Mouse (Mus musculus) c-Kit-positive CD71-positive TER-119-negative erythroid progenitor cells, embryonic 14.5 days (primary cell): ENCODE data around the gene Otulin.

Source experiments
- DNase-seq: peaks from one replicate; pipeline ENCODE4 v3.0.0-alpha.2; 2013; ENCODE audit warnings: low read depth

Otulin gene

DNA sequence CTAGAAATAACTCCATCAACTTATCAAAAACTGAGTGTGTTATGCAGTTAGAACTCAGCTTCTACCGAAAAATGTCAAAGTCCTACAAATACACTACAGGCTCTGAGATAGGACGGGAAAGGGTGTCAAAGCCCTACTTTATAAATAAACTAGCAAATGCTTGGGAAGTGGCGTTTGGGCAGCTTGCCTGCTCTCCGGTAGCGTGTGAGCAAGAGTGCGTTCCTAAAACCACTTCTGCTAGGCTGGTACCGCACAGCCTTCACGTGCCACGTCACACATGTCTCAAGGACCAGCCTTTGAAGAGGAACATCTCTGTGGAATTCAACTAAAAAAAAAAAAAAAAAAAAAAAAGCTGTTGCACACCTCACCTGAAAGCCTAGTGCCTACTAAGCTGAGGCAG lies 127.3 kb downstream of the Otulin start:
- DNase-seq = no peak

DNA sequence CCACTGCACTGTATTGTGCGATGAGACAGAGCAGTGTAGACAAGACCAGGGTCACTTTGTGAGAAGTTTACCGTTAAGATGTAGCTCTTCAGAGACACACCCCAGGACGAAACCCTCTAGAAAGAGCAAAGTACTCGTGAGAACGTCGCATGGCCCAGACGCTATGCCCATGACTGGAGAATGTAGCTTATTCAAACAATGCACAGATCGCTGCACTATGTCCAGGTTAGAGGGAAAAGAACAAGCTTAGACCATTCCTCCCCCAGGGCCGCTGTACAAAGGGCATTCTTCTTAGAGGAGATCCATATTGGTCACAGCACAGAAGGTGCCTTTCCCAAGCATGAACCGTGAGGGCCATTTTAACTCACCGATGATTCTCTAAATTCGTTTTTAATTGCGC lies 128.2 kb downstream of the Otulin start:
- no peak for DNase-seq

DNA sequence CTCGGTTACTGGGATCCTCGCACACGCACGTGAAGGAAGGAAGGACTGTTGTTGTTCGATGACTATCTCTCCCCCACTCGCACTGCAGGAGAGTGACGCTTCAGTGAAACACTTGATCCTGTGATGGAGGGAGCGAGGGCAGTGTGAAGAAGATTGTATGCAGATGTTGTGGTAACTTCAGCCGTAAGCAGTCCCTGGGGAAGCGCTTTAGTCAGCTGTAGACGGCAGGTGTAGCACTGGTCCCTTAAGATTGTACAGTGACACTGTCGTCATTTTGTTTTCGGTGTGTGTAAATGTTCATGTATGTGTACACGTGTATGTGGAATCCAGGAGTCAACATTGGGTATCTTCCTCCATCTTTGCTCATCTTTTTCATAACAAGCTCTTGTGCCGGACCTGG lies 130.1 kb downstream of the Otulin start:
- no peak for DNase-seq

DNA sequence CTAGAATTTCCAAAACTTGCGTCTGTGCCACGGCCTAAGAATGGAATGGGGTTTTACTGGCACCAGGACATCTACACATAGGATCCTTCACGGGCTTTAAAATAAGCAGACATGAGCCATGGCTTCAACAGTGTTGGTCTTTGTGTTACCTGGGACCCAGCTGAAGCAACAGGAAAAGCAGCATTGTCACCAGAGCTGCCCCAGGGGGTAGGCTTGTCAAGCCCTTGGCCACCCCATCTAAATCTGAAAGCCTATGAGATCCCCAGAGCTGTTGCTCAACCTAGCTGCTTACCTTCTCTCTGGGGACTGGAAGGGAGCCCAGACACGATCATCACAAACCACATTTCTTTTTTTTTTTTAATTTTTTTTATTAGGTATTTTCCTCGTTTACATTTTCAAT lies 132.4 kb downstream of the Otulin start:
- no peak for DNase-seq

DNA sequence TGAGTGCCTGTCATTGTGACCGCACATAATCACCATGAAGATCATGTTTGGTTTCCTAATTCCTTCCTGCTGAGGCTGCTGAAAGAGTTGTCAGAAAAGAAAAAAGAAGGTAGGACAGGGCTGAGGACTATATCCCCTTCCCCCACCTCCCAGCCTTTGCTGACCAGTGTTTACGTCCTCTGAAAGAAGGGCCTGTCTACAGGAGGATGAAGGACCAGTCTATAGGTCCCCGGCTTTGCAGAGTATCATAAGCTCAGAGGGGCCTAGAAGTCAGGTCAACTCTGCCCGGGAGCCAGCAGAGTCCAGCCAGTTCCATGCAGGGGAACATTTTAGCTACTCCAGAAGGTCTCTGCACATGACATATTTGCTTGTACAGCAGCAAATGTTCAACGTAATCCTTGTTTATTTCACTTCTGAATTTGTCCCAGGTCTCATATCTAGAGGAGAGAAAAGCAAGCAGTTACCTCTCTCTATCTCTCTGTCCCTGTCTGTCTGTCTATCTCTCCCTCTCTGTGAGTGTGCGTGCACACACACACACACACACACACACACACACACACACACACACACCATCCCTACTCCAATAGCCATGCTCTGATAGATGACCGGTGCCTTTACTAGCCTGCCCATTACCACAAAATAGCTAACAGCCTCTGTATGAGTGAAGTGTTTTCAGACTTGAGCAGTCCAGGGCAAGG lies 133.0 kb downstream of the Otulin start:
- no peak for DNase-seq

DNA sequence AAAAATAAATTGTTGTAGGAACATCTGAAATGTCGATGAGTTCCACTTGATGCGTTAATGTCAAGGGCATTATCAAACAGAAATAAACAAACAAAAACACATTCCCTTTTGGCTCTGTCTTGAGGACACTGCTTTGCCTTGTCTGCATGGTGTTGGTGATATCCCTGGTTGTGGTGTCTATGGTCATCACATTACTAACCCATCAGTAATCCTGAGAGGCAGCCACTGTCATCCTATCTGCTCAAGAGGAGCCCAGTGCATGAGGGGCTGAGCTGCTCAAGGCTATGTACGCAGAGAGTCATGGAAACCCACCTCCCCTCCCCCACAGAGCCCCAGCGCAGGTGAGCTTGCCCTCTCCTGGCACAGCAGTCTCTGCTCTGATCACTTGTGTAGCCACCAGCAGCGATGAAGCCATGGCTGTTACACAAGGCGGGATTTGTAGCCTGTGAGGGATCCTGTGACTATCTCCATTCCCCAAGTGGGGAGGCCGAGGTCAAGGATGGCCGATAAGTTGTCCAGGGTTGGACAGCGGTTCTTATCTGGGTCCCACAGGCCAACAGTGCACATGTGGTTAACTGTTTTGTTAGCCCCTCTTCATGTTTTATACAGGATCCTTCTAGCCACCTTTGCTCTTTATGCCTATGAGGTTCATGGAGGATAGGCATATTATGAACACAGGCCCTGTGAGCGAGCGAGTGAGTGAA lies 133.7 kb downstream of the Otulin start:
- peak; percentile 78 for DNase-seq

DNA sequence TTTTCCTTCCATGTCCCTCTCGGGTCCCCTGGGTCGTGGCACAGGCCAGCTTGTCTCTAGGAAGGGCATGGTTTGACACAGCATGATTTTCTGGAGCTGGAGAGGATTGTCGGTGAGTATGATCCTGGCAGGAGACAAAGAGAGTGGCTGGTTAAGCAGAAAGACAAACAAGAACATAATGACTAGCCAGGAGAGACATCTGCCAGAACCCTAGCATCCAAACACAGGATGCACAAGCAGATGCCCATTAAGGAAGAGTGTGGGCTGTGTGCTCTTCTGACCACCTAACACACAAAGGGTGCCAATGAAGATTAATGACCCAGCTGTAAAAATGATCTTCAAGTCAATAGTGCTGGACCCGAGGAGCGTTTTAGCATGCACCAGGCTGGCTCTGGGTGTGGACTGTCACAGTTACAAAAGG lies 134.5 kb downstream of the Otulin start:
- no peak for DNase-seq

DNA sequence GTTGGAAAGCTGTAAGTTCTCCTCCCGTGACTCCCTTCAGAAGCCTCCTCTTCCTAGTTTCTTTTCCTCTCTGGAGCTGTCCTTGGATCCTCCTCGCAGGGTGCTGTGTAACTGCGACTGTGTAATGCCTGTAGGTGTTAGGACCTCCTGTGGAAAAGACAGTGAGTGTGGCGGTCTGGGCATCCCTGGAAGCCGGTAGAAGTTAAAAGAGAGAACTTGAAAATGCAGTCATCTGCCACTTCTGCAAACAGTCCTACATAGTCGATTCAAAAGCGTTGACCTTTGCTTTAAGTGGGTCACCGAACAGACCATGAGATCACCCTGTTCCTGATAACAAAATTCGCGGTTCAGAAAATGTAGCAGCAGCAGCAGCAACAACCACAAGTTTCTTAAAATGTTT lies 137.0 kb downstream of the Otulin start:
- DNase-seq = no peak

DNA sequence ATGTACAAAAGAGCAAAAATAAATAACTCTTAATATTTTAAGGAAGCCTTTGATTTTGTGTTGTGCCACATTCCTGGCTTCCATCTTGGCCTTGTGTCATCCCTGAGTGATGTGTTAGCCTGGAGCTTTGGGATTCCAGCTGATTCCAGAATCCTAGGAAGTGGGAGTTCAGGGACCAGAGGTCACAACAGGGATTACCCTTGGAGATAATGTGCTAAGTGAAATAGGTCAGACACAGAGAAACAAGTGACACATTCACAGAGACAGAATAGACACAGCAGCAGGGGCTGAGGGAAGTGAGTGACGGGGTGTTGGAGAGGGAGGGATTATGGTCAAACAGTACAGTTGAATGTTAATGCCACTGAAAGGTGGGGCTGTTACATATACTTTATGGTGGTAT lies 137.8 kb downstream of the Otulin start:
- DNase-seq = no peak
